Mouse (Mus musculus): ENCODE measurements around the gene Robo1. TPM values are rescaled to one million over a fixed set of nuclear protein-coding genes. Genes with fewer than 3 reads are reported as not detected.

Gene Robo1
- polyA plus RNA-seq, 1 experiment from 2014 or later = 30.1 TPM

DNA sequence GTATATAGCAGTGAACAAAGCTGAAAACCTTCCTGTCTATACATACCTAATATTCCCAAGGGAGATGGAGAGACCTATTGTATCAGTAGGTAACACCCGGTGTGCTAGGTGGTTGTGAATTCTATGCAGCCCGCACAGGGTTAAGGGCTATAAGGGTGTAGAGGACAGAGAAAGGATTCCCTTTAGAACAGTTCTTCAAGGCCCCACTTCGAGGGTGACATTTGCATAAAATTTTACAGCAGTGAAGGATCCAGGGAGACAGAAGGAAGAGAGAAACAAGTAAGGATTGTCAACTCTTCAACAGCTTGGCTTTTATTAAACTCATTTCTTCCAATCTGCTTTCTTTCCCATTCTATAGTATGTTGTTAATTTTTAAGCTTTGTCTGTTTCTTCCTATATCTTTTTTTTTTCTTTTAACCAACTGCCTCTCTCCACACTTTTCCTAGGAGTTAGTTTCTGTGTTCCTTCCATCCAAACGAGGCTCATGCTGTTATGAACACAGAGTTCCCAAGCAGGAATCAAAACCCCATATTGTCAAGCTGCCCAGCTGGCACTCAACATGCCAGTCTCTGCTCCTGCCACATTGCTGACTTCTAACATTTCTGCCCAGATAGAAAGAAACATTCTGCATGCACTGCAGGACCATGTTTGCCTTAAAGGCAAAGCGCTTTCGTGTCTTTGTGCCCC, 486.7 kb downstream of the Robo1 start:
- H3K27me3 ChIP-seq (replicated peaks) = no peaks in the 10 kb centered on the region
- ATAC-seq (ENCODE audit: insufficient number of reproducible peaks, low FRiP score) = no peak
- no peak overlapping the region for H3K4me3 ChIP-seq
- no peaks in the 10 kb centered on the region for H3K36me3 ChIP-seq
- WGBS = 72% methylated on average over 6 of the region's 6 CpGs
- H3K4me2 ChIP-seq = no peak overlapping the region
- no peak overlapping the region for H3K27ac ChIP-seq (ENCODE audit: poor library complexity, severe bottlenecking)
- H3K9me3 ChIP-seq (replicated peaks) = no peaks in the 10 kb centered on the region
- H3K4me1 ChIP-seq (replicated peaks) = 0 out of 2 replicates have a peak, but pooled peaks cover 6% of the 10 kb centered on the region
- no peak overlapping the region for H3K9ac ChIP-seq

DNA sequence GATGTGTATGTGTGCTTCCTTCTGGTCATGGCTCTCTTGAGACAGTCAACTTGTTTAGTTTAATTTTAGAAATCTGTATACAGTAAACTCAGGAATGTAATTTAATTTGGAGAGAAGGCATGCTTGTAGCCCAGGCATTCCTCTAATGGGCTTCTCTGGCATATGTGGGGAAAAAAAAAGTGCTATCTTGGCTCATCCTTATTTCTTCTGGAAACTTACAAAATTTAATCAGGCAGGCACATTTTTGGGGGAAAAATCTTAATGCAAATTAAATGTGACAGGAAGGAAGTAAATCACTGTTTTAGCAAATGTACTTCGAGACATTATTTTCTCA, 487.2 kb downstream of the Robo1 start:
- Histone ChIP-seq H3K4me3 (no peak overlapping the region), H3K36me3 (no peaks in the 10 kb centered on the region), H3K9me3 (replicated peaks) (no peaks in the 10 kb centered on the region), H3K9ac (no peak overlapping the region), H3K4me2 (no peak overlapping the region), H3K4me1 (replicated peaks) (0 out of 2 replicates have a peak, but pooled peaks cover 6% of the 10 kb centered on the region), H3K27me3 (replicated peaks) (no peaks in the 10 kb centered on the region), H3K27ac (ENCODE audit: poor library complexity, severe bottlenecking) (no peak overlapping the region)
- no peak for ATAC-seq (ENCODE audit: insufficient number of reproducible peaks, low FRiP score)
- WGBS = 76% methylated on average over 1 of the region's 1 CpGs

DNA sequence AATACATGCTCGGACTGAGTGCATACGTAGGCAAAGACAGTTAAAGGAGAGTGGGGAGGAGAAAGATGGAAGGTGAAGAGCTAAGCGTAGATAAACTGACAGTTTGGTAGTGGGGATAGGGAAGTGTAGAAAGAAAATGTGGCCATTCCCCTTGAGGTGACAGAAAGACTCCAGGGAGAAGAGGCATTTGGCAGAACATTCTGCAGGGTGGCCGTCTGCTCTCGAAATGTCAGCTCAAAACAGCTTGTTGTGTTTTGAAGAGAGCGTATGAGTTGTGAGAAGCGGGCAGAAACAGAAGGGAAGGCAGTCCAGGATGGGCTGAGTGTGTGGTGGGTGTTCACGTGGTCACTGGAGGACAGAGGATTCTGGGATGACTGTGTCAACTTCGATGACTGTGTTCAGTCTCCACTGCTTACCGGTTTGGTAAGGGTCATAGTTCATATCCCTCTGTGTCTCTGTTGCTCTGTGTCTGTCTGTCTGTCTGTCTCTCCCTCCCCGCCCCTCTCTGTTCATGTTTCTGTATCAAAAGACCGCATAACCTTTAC, 490.4 kb downstream of the Robo1 start:
- no peaks in the 10 kb centered on the region for H3K36me3 ChIP-seq
- H3K4me1 ChIP-seq (replicated peaks) = 0 out of 2 replicates have a peak, but pooled peaks cover 6% of the 10 kb centered on the region
- no peak overlapping the region for H3K4me3 ChIP-seq
- no peaks in the 10 kb centered on the region for H3K9me3 ChIP-seq (replicated peaks)
- no peak overlapping the region for H3K9ac ChIP-seq
- H3K27me3 ChIP-seq (replicated peaks) = no peaks in the 10 kb centered on the region
- no peak overlapping the region for H3K27ac ChIP-seq (ENCODE audit: poor library complexity, severe bottlenecking)
- ATAC-seq (ENCODE audit: insufficient number of reproducible peaks, low FRiP score) = no peak
- WGBS = 74% methylated on average over 12 of the region's 12 CpGs
- no peak overlapping the region for H3K4me2 ChIP-seq

DNA sequence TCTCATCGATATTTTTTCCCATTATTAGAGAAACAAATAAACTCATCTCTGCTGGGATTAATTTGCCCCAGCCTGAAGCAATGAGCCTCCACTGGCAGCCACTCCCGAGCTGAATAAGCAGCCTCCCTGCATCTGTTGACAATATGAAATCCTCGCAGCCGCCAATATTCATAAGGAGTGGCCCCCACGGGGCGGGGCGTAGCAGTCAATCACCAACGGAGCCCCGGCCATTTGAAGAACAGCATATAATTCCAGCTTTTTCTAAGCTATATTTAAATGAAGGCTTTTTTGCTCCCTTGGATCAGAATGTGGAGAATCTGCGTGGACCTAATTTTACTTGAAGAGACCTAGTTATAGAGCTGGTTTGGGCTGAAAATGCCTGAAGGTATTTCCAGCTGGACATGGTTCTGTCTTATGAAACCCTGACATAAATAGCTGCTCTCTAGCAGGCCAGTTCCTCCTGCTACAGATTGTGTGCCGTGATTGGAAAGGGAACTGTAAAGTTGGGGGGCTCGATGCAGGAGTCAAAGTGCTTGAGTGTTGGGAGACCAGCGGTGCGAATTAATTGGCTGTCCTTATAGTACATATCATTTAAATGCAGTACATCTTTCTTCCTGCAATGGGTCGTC, 492.1 kb downstream of the Robo1 start:
- no peak overlapping the region for H3K27ac ChIP-seq (ENCODE audit: poor library complexity, severe bottlenecking)
- H3K4me2 ChIP-seq = no peak overlapping the region
- whole genome bisulfite sequencing = 84% methylated on average over 15 of the region's 15 CpGs
- H3K9me3 ChIP-seq (replicated peaks) = no peaks in the 10 kb centered on the region
- H3K4me3 ChIP-seq = no peak overlapping the region
- ATAC-seq (ENCODE audit: insufficient number of reproducible peaks, low FRiP score) = no peak
- no peaks in the 10 kb centered on the region for H3K27me3 ChIP-seq (replicated peaks)
- H3K4me1 ChIP-seq (replicated peaks) = 0 out of 2 replicates have a peak, but pooled peaks cover 6% of the 10 kb centered on the region
- H3K36me3 ChIP-seq = no peaks in the 10 kb centered on the region
- H3K9ac ChIP-seq = no peak overlapping the region

GRCm38 (mm10) chr16:72800788-72801187, 492.7 kb downstream of the Robo1 start:
- H3K36me3 ChIP-seq = no peaks in the 10 kb centered on the region
- no peak overlapping the region for H3K4me2 ChIP-seq
- H3K9me3 ChIP-seq (replicated peaks) = no peaks in the 10 kb centered on the region
- no peak for ATAC-seq (ENCODE audit: insufficient number of reproducible peaks, low FRiP score)
- H3K27me3 ChIP-seq (replicated peaks) = no peaks in the 10 kb centered on the region
- no peak overlapping the region for H3K27ac ChIP-seq (ENCODE audit: poor library complexity, severe bottlenecking)
- H3K9ac ChIP-seq = no peak overlapping the region
- H3K4me1 ChIP-seq (replicated peaks) = 0 out of 2 replicates have a peak, but pooled peaks cover 4% of the 10 kb centered on the region
- no peak overlapping the region for H3K4me3 ChIP-seq
- 85% methylated on average over 6 of the region's 6 CpGs for WGBS

- WGBS = 25% methylated on average over 10 of the region's 10 CpGs
- Histone ChIP-seq H3K27me3 (replicated peaks) (no peaks in the 10 kb centered on the region), H3K27ac (ENCODE audit: poor library complexity, severe bottlenecking) (no peak overlapping the region), H3K4me1 (replicated peaks) (peaks cover 7% of the 10 kb centered on the region; the same call in 1 of the 2 replicates), H3K4me3 (peak overlapping the region; percentile 12), H3K9ac (no peak overlapping the region; the same call in 1 of the 2 replicates), H3K9me3 (replicated peaks) (no peaks in the 10 kb centered on the region), H3K36me3 (no peaks in the 10 kb centered on the region), H3K4me2 (peak overlapping the region; percentile 59)
- no peak for ATAC-seq (ENCODE audit: insufficient number of reproducible peaks, low FRiP score)
Observed at GRCm38 (mm10) chr16:72808351-72808750, 500.2 kb downstream of the Robo1 start.

DNA sequence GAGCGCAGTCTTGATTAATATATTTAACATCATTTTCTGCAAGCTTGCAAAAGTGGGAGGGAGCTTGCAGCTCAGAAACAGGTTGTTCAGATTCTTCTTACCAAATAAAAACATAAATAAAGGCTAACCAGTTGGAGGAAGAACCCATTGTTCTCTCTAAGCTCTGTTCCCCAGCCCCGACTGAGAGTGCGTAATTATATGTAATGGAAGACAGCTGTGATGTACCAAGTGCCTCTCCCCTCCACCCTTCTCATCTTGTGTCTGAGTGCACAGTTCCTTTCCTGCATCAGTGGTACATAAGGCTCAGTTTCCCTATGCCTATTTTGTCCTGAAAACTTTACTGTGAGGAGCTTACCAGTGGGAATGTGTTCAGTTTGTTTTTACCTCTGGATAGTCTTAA, 502.8 kb downstream of the Robo1 start:
- no peak for ATAC-seq (ENCODE audit: insufficient number of reproducible peaks, low FRiP score)
- H3K27ac ChIP-seq (ENCODE audit: poor library complexity, severe bottlenecking) = no peak overlapping the region
- H3K9ac ChIP-seq = no peak overlapping the region
- H3K4me1 ChIP-seq (replicated peaks) = peaks cover 7% of the 10 kb centered on the region; the same call in 1 of the 2 replicates
- H3K4me2 ChIP-seq = no peak overlapping the region
- H3K36me3 ChIP-seq = no peaks in the 10 kb centered on the region
- H3K9me3 ChIP-seq (replicated peaks) = no peaks in the 10 kb centered on the region
- WGBS = 71% methylated on average over 3 of the region's 3 CpGs
- H3K4me3 ChIP-seq = no peak overlapping the region
- no peaks in the 10 kb centered on the region for H3K27me3 ChIP-seq (replicated peaks)

DNA sequence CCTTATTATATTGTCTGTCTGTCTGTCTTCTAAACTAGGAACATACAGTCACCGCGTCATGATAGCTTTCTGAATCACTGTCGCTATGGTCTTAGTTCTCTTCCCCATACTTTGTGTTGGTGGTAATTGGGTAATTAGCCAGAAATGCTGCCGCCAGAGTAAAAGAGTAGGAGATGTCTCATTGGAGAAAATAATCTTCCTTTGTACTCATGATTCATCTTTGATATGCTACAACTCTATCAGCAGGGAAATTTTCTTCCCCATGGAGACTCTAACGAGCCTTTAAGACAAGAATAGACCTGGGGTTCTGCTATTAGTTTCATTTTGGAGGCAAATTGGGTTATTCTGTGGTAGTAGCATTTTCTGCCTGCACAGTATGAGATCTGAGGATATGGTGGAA, 503.4 kb downstream of the Robo1 start:
- no peaks in the 10 kb centered on the region for H3K27me3 ChIP-seq (replicated peaks)
- no peaks in the 10 kb centered on the region for H3K9me3 ChIP-seq (replicated peaks)
- H3K4me3 ChIP-seq = no peak overlapping the region
- H3K4me1 ChIP-seq (replicated peaks) = peaks cover 7% of the 10 kb centered on the region; the same call in 1 of the 2 replicates
- H3K4me2 ChIP-seq = no peak overlapping the region
- H3K27ac ChIP-seq (ENCODE audit: poor library complexity, severe bottlenecking) = no peak overlapping the region
- ATAC-seq (ENCODE audit: insufficient number of reproducible peaks, low FRiP score) = no peak
- H3K36me3 ChIP-seq = no peaks in the 10 kb centered on the region
- WGBS = 81% methylated on average over 5 of the region's 5 CpGs
- H3K9ac ChIP-seq = no peak overlapping the region

DNA sequence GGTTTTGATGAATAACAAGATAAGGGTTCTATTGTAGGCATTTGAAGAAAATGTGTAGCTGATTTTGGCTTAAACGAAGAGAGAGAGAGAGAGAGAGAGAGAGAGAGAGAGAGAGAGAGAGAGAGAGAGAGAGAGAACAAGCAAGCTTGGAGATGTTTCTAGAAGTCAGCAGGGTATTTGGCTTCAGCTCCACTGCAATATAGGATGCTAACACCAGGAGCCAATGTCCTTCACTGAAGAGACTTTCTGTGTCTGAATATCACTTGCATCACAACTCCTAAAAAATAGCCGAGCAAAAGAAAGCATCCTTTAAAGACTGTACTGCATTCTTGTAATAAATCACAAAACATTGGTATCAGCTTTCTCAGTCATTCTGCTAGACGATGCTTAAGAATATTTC, 503.8 kb downstream of the Robo1 start:
- Histone ChIP-seq H3K4me1 (replicated peaks) (peaks cover 7% of the 10 kb centered on the region; the same call in 1 of the 2 replicates), H3K27ac (ENCODE audit: poor library complexity, severe bottlenecking) (no peak overlapping the region), H3K9ac (no peak overlapping the region), H3K4me3 (no peak overlapping the region), H3K36me3 (no peaks in the 10 kb centered on the region), H3K4me2 (no peak overlapping the region), H3K27me3 (replicated peaks) (no peaks in the 10 kb centered on the region), H3K9me3 (replicated peaks) (no peaks in the 10 kb centered on the region)
- 55% methylated on average over 3 of the region's 3 CpGs for WGBS
- no peak for ATAC-seq (ENCODE audit: insufficient number of reproducible peaks, low FRiP score)

DNA sequence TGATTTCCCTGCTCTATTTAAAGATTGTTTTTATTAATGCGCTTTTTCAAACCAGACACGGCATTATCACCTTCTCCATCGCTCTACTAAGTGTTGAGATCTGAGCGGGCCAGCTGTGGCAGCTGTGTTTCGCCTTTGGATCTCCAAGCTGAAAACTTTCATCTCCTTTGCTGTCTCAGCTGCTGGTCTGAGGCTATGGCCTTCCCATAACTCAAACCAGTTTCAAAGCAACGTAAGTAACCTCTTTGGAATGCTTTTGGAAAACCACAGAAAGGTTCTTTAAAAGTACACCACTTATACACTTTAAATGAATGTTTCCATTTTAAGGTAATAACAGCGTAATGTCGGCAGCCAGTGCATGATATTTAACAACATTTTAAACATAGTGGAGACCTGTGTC, 520.3 kb downstream of the Robo1 start:
- no peak overlapping the region for H3K4me3 ChIP-seq
- no peaks in the 10 kb centered on the region for H3K4me1 ChIP-seq (replicated peaks)
- no peaks in the 10 kb centered on the region for H3K27me3 ChIP-seq (replicated peaks)
- ATAC-seq (ENCODE audit: insufficient number of reproducible peaks, low FRiP score) = no peak
- no peak overlapping the region for H3K4me2 ChIP-seq
- H3K27ac ChIP-seq (ENCODE audit: poor library complexity, severe bottlenecking) = no peak overlapping the region
- H3K9me3 ChIP-seq (replicated peaks) = no peaks in the 10 kb centered on the region
- H3K36me3 ChIP-seq = no peaks in the 10 kb centered on the region
- no peak overlapping the region for H3K9ac ChIP-seq
- WGBS = 74% methylated on average over 8 of the region's 8 CpGs

DNA sequence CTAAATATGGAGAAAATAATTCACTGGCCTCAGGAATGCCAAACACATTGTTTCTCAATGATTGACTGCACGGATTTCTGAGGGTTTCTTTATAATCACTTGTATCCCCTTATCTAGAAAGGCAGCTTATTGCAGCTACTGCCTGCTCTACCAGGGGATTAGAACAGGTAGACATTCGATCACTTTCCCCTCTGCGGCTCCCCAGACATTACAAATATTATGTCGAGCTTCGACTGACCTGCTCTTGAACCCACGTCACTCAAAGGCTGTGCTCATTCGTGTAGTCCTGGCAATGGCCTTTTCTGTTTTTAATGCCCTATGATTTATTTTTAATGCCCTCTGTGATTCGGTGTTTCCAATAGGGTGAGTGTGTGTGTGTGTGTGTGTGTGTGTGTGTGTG, 521.4 kb downstream of the Robo1 start:
- ATAC-seq (ENCODE audit: insufficient number of reproducible peaks, low FRiP score) = no peak
- no peak overlapping the region for H3K9ac ChIP-seq
- no peaks in the 10 kb centered on the region for H3K4me1 ChIP-seq (replicated peaks)
- no peak overlapping the region for H3K4me3 ChIP-seq
- 70% methylated on average over 8 of the region's 8 CpGs for WGBS
- H3K36me3 ChIP-seq = no peaks in the 10 kb centered on the region
- H3K9me3 ChIP-seq (replicated peaks) = no peaks in the 10 kb centered on the region
- no peak overlapping the region for H3K27ac ChIP-seq (ENCODE audit: poor library complexity, severe bottlenecking)
- H3K4me2 ChIP-seq = no peak overlapping the region
- no peaks in the 10 kb centered on the region for H3K27me3 ChIP-seq (replicated peaks)

Data from heart, embryonic 12.5 days (tissue).